Mouse (Mus musculus): ENCODE results near the gene Oaz3.

The Oaz3 gene

GRCm38 (mm10) chr3:94443597-94443964, at the start of gene Oaz3:
Gene Oaz3 (minus strand): TSS chr3:94443915.
- DNase-seq (ENCODE audit: low spot score in 2 of 2), result no peak

GRCm38 (mm10) chr3:94487581-94487980, 43.9 kb upstream of the Oaz3 start:
- no peak for DNase-seq (ENCODE audit: low spot score in 2 of 2)

GRCm38 (mm10) chr3:94485922-94486321, 42.2 kb upstream of the Oaz3 start:
- DNase-seq (ENCODE audit: low spot score in 2 of 2), result no peak

- no peak for DNase-seq (ENCODE audit: low spot score in 2 of 2)
Measured at GRCm38 (mm10) chr3:94483790-94484439, 40.2 kb upstream of the Oaz3 start.

GRCm38 (mm10) chr3:94482764-94483385, 39.2 kb upstream of the Oaz3 start:
- DNase-seq (ENCODE audit: low spot score in 2 of 2), result peak; percentile 42 to 70

- no peak for DNase-seq (ENCODE audit: low spot score in 2 of 2)
Measured at GRCm38 (mm10) chr3:94481429-94481828, 37.7 kb upstream of the Oaz3 start.

GRCm38 (mm10) chr3:94480291-94480884, 36.7 kb upstream of the Oaz3 start, which contains the start of gene Riiad1:
Gene Riiad1 (minus strand): TSS chr3:94480341.
- DNase-seq (ENCODE audit: low spot score in 2 of 2), result no peak

- DNase-seq (ENCODE audit: low spot score in 2 of 2), result no peak
Measured at GRCm38 (mm10) chr3:94479564-94479963, 35.8 kb upstream of the Oaz3 start.

- no peak for DNase-seq (ENCODE audit: low spot score in 2 of 2)
Measured at GRCm38 (mm10) chr3:94478591-94479169, 35.0 kb upstream of the Oaz3 start.

- no peak for DNase-seq (ENCODE audit: low spot score in 2 of 2)
Measured at GRCm38 (mm10) chr3:94477981-94478422, 34.3 kb upstream of the Oaz3 start, which contains the start of gene Celf3. Gene Celf3 (plus strand): TSS chr3:94478295.

- no peak for DNase-seq (ENCODE audit: low spot score in 2 of 2)
Measured at GRCm38 (mm10) chr3:94477444-94477843, 33.7 kb upstream of the Oaz3 start.

- DNase-seq (ENCODE audit: low spot score in 2 of 2), result peak in 1 of 2 experiments; percentile 25
Measured at GRCm38 (mm10) chr3:94476301-94477035, 32.8 kb upstream of the Oaz3 start.

- no peak for DNase-seq (ENCODE audit: low spot score in 2 of 2)
Measured at GRCm38 (mm10) chr3:94473567-94474232, 30.0 kb upstream of the Oaz3 start.

GRCm38 (mm10) chr3:94473115-94473505, 29.4 kb upstream of the Oaz3 start:
- no peak for DNase-seq (ENCODE audit: low spot score in 2 of 2)

GRCm38 (mm10) chr3:94472447-94473114, 28.9 kb upstream of the Oaz3 start:
- peak in 1 of 2 experiments; percentile 31 for DNase-seq (ENCODE audit: low spot score in 2 of 2)

- DNase-seq (ENCODE audit: low spot score in 2 of 2), result peak; percentile 15 to 59
Measured at GRCm38 (mm10) chr3:94468931-94469330, 25.2 kb upstream of the Oaz3 start.

- no peak for DNase-seq (ENCODE audit: low spot score in 2 of 2)
Measured at GRCm38 (mm10) chr3:94465632-94466430, 22.1 kb upstream of the Oaz3 start.

GRCm38 (mm10) chr3:94463926-94464578, 20.3 kb upstream of the Oaz3 start:
- no peak for DNase-seq (ENCODE audit: low spot score in 2 of 2)

- DNase-seq (ENCODE audit: low spot score in 2 of 2), result no peak
Measured at GRCm38 (mm10) chr3:94459834-94460233, 16.1 kb upstream of the Oaz3 start.

Data from urinary bladder, adult 18-20 months (tissue).